Mouse (Mus musculus) liver, adult 2 months (tissue): ENCODE measurements around the gene Anxa2. TPM values are rescaled to one million over a fixed set of nuclear protein-coding genes. Genes with fewer than 3 reads are reported as not detected.

Experiments
- DNase-seq: peaks from one replicate; pipeline ENCODE4 v3.0.0-alpha.2; 2011; ENCODE audit warnings: low read depth, low spot score; ENCODE audit errors: extremely low read depth
- H3K27ac ChIP-seq: fragments of 200-500 bp; replicated peaks from 2 replicates; pipeline ENCODE4 v1.5.1; 2012; ENCODE audit warnings: low read depth, mild to moderate bottlenecking, control low read depth, inconsistent platforms, low read length; ENCODE audit not compliant: insufficient read depth
- H3K27me3 ChIP-seq: fragments of 200-500 bp; 2 replicates; pipeline ENCODE4 v1.6.1; 2012; ENCODE audit warnings: mild to moderate bottlenecking, moderate library complexity, low read length, inconsistent platforms; ENCODE audit not compliant: control insufficient read depth, insufficient read depth
- H3K36me3 ChIP-seq: fragments of 200-500 bp; 2 replicates; pipeline ENCODE4 v1.6.1; 2012; ENCODE audit warnings: low read length, inconsistent platforms; ENCODE audit not compliant: control insufficient read depth, insufficient read depth
- H3K4me1 ChIP-seq: fragments of 200-500 bp; 2 replicates; pipeline ENCODE4 v1.6.1; 2011; ENCODE audit warnings: low read length; ENCODE audit not compliant: control insufficient read depth, insufficient read depth
- H3K4me3 ChIP-seq: fragments of 200-500 bp; 2 replicates; pipeline ENCODE4 v1.5.1; 2011; ENCODE audit warnings: low read depth, mild to moderate bottlenecking, control low read depth, low read length, moderate library complexity; ENCODE audit not compliant: insufficient read depth
- H3K79me2 ChIP-seq: fragments of 200-500 bp; 2 replicates; pipeline ENCODE4 v1.6.1; 2012; ENCODE audit warnings: inconsistent platforms, mild to moderate bottlenecking, low read length, moderate library complexity; ENCODE audit not compliant: control insufficient read depth, insufficient read depth
- H3K9ac ChIP-seq: fragments of 200-500 bp; 2 replicates; pipeline ENCODE4 v1.6.1; 2012; ENCODE audit warnings: low read depth, mild to moderate bottlenecking, control low read depth, inconsistent platforms, low read length
- CTCF ChIP-seq: fragments of 200-500 bp; IDR thresholded peaks from 2 replicates; pipeline ENCODE4 v1.5.1; 2011; ENCODE audit warnings: low read depth, low read length, control low read depth
- POLR2A ChIP-seq: fragments of 200-500 bp; IDR thresholded peaks from 2 replicates; pipeline ENCODE4 v1.6.1; 2011; ENCODE audit warnings: low read length, control low read depth; ENCODE audit not compliant: insufficient read depth; ENCODE audit errors: extremely low read depth
- WGBS: fragments of 180-500 bp; shearing (Covaris S2); methylation state at CpG from one replicate; pipeline ENCODE4 v1.1.7; 2018; 5-methylcytosine and 5-hydroxymethylcytosine counted together
- polyA plus RNA-seq: library from polyadenylated mRNA; depleted of rRNA; stranded (reverse); fragments of >200 nt; gene quantifications from 2 replicates; pipeline ENCODE4 v1.2.3, GENCODE M21; 2012
- total RNA-seq: library from RNA; depleted of rRNA; stranded (reverse); fragments of >200 nt; gene quantifications from 2 replicates; pipeline ENCODE4 v1.2.3, GENCODE M21; 2014

Gene Anxa2
- total and polyA plus RNA-seq, 2 experiments, result 13.5 to 16.1 TPM

DNA sequence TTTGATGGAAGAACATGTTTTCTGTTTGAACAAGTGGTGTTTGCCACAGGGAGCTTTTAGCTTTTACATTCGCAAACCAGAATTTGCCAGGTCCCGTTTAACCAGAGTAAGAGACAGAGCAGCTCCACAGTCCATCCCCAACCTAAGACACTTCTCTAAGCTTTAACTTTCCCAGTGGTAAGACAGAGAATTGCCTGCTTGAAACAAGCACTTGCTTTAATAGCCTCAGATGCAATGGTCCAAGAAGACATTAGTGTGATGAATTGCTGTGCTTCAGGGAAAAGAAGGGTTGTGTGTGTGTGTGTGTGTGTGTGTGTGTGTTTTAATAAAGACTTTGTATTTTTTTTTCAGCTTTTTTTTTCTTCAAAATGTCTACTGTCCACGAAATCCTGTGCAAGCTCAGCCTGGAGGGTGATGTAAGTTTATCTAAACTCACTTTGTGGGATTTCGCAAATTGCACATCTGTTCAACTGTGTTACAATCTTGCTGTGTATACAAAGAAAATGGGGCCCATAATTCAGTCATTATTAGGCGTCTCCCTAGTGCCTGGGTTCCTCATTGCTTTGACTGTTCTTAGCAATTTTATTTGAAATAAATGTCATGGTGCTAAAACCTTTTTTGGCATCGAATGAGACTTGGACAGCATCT lies 10.8 kb downstream of the Anxa2 start:
- no peak overlapping the region for H3K9ac ChIP-seq
- TF ChIP-seq CTCF (no peak), POLR2A (no peak)
- H3K36me3 ChIP-seq, result no peaks in the 10 kb centered on the region
- peaks cover 2% of the 10 kb centered on the region; the same call in 1 of the 2 replicates for H3K79me2 ChIP-seq
- H3K27ac ChIP-seq, result no peak overlapping the region
- peaks cover 5% of the 10 kb centered on the region; the same call in 1 of the 2 replicates for H3K4me1 ChIP-seq
- 67% methylated on average over 6 of the region's 6 CpGs for WGBS
- H3K4me3 ChIP-seq, result no peak overlapping the region
- DNase-seq, result no peak
- no peaks in the 10 kb centered on the region for H3K27me3 ChIP-seq

DNA sequence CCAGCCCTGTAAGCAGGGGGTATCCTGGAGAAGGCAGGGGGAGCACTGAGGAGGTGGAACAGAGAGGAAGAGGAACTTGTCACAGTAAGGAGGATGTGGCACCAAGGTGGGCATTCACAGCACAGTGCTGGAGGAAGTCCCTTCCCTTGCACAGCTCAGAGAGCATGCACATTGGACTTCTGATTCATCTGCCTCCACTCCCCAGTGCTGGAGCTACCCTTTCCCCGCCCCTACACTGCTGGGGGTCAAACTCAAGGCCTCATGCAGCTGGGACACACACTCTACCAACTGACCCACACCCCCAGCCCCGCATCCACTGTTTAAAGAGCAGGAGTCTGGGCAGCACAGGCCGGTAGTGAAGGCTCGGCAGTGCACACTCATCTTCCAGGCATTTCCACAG lies 12.7 kb downstream of the Anxa2 start:
- no peaks in the 10 kb centered on the region for H3K36me3 ChIP-seq
- H3K4me3 ChIP-seq, result no peak overlapping the region
- no peak overlapping the region for H3K9ac ChIP-seq
- no peaks in the 10 kb centered on the region for H3K27me3 ChIP-seq
- TF ChIP-seq CTCF (no peak), POLR2A (no peak)
- DNase-seq, result no peak
- 0 out of 2 replicates have a peak, but pooled peaks cover 2% of the 10 kb centered on the region for H3K79me2 ChIP-seq
- H3K4me1 ChIP-seq, result peaks cover 5% of the 10 kb centered on the region; the same call in 1 of the 2 replicates
- 76% methylated on average over 4 of the region's 4 CpGs for WGBS
- no peak overlapping the region for H3K27ac ChIP-seq

DNA sequence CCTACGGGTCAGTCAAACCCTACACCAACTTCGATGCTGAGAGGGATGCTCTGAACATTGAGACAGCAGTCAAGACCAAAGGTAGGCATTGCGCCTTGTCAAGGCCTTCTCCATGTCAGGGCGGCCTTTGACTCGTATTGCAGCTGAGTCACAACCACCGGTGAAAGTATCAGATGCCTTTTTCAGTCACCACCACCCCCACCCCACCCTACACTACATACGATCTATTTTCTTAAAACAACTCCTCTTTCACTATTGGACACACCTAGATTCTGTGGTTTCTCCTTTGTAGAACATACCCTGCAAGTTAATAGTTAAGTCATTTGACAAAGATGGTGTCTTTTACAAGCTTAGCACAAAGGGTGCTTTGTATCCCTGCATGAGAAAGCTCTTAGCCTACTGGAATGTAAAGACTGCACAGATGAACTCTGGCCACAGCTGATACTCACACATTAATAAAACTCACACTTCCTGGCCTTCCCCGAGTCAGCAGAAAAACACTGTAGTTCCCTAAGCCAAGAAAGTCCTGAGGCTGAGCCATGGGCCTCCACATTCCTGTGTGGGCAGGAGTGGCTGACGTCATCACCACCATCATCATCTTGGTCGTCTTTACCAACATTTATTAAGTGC lies 14.0 kb downstream of the Anxa2 start:
- WGBS, result 74% methylated on average over 10 of the region's 10 CpGs
- no peaks in the 10 kb centered on the region for H3K36me3 ChIP-seq
- TF ChIP-seq POLR2A, result no peak
- TF ChIP-seq CTCF, result no peak

DNA sequence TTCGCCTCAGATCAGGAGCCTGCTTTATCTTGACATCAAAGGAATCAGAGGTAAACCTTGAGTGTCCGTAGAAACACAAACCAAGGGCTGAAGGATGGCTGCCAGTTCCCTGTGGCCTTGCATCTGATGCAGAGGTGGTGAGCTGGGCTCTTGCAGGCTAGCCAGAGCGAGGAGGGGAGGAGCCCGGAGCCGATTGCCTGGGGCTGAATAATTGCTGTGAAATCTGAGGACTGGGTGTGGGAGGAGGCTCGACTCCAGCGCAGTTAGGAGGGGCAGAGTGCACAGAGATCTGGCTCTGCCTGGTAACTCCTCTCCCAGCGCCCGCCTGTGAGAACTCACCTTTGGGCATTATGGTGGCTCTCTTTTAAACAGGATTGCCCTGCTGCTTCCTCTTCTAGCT lies 15.6 kb downstream of the Anxa2 start:
- no peak for TF ChIP-seq POLR2A
- TF ChIP-seq CTCF, result no peak
- no peak overlapping the region for H3K27ac ChIP-seq
- WGBS, result 65% methylated on average over 9 of the region's 9 CpGs
- DNase-seq, result no peak
- H3K36me3 ChIP-seq, result no peaks in the 10 kb centered on the region
- H3K27me3 ChIP-seq, result no peaks in the 10 kb centered on the region
- peaks cover 5% of the 10 kb centered on the region; the same call in 1 of the 2 replicates for H3K4me1 ChIP-seq
- no peaks in the 10 kb centered on the region for H3K79me2 ChIP-seq
- H3K9ac ChIP-seq, result no peak overlapping the region
- H3K4me3 ChIP-seq, result no peak overlapping the region

More for the DNA sequence above, 14.0 kb downstream of the Anxa2 start:
- no peak for DNase-seq
- Histone ChIP-seq H3K4me1 (peaks cover 5% of the 10 kb centered on the region; the same call in 1 of the 2 replicates), H3K4me3 (no peak overlapping the region), H3K79me2 (no peaks in the 10 kb centered on the region), H3K9ac (no peak overlapping the region), H3K27ac (no peak overlapping the region), H3K27me3 (no peaks in the 10 kb centered on the region)

DNA sequence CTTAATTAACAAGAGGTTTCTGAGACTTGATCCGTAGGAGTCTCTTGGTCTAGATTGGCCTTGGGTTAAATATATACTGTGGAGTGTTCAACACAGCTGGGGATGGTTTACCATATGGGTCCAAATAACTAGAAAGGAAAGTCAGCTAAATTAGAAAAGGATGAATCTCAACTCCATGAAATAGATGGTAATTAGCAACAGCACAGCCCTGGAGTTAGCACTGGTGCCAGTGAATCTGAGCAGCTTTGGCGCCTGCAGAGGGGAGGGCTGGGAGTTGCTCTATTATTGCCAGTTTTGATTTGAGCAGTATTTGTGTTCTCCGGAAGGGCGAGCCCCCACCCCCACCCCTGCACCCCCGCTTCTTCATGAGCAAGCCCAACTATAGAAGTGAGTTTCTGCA lies 16.9 kb downstream of the Anxa2 start:
- no peaks in the 10 kb centered on the region for H3K79me2 ChIP-seq
- peaks cover 5% of the 10 kb centered on the region; the same call in 1 of the 2 replicates for H3K4me1 ChIP-seq
- no peak overlapping the region for H3K9ac ChIP-seq
- WGBS, result 84% methylated on average over 5 of the region's 5 CpGs
- H3K27me3 ChIP-seq, result no peaks in the 10 kb centered on the region
- no peak for DNase-seq
- no peaks in the 10 kb centered on the region for H3K36me3 ChIP-seq
- TF ChIP-seq CTCF (no peak), POLR2A (no peak)
- H3K4me3 ChIP-seq, result no peak overlapping the region
- no peak overlapping the region for H3K27ac ChIP-seq

DNA sequence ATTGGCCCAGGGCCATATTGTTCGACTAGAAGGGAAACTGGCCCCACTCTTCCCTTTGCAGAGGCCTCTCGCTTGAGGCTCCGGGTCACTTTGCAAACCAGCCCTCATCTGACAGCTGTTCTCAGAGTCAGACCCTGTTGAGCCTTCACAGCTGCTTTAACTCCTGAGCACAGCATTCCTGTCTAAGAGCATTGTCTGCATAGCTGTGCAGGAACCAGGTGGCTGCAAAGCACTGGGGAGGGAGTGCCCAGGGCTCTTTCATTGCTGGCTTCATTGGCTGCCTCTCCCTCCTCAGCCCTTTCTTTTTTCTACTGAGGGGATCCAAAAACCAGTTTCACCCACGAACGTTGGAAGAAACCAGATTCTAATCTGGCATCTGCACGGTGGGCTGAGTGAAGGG lies 17.5 kb downstream of the Anxa2 start:
- TF ChIP-seq POLR2A (no peak), CTCF (no peak)
- 70% methylated on average over 6 of the region's 6 CpGs for WGBS
- Histone ChIP-seq H3K36me3 (no peaks in the 10 kb centered on the region), H3K4me3 (no peak overlapping the region), H3K9ac (no peak overlapping the region), H3K27me3 (no peaks in the 10 kb centered on the region), H3K4me1 (peaks cover 4% of the 10 kb centered on the region; the same call in 1 of the 2 replicates), H3K79me2 (no peaks in the 10 kb centered on the region), H3K27ac (no peak overlapping the region)
- DNase-seq, result no peak
